Mouse (Mus musculus): Measurements from ENCODE around the gene Disc1. TPM values are rescaled to one million over a fixed set of nuclear protein-coding genes. Genes with fewer than 3 reads are reported as not detected.

Disc1 gene
- polyA plus RNA-seq (2014; fragmentation: Nextera tagmentation; extraction: Ambion mirVana), result 2.4 and 3.8 TPM in 2 replicates

- TF ChIP-seq CTCF (IDR thresholded peaks at IDR 0.05; ENCODE audit: low read depth), result no peak
- Histone ChIP-seq H3K36me3 (ENCODE audit: insufficient read depth) (no peaks in the 10 kb centered on the region), H3K27ac (ENCODE audit: low read depth) (peak within 1 kb of the TSS; percentile 86), H3K4me2 (peak within 1 kb of the TSS; percentile 93), H3K27me3 (ENCODE audit: insufficient read depth, low read length) (peaks cover 10% of the 10 kb centered on the region), H3K4me1 (ENCODE audit: insufficient read depth) (no peaks in the 10 kb centered on the region), H3K4me3 (ENCODE audit: low read depth, low read length) (peak within 1 kb of the TSS; percentile 70), H3K9ac (peak within 1 kb of the TSS; percentile 76), H3K9me3 (ENCODE audit: low read depth, low read length) (no peaks in the 10 kb centered on the region)
- peak; percentile 69 for ATAC-seq (ENCODE audit: insufficient read depth)
- 2% methylated on average over 61 of the region's 65 CpGs for WGBS
- DNase-seq, result peak; percentile 76
These were observed at the start of gene Disc1 for GRCm38 (mm10) chr8:125053505-125054435. TSS of gene Disc1 (plus strand) at chr8:125054195.

GRCm38 (mm10) chr8:125012695-125013627 lies 41.0 kb upstream of the Disc1 start, which contains the start of gene Tsnax:
TSS of gene Tsnax (plus strand) at chr8:125012997.
- Histone ChIP-seq H3K4me1 (ENCODE audit: insufficient read depth) (no peaks in the 10 kb centered on the region), H3K9ac (peak within 1 kb of the TSS; percentile 93), H3K4me3 (ENCODE audit: low read depth, low read length) (peak within 1 kb of the TSS; percentile 99), H3K27me3 (ENCODE audit: insufficient read depth, low read length) (no peaks in the 10 kb centered on the region), H3K36me3 (ENCODE audit: insufficient read depth) (peaks cover 24% of the 10 kb centered on the region), H3K4me2 (peak within 1 kb of the TSS; percentile 80), H3K27ac (ENCODE audit: low read depth) (peak within 1 kb of the TSS; percentile 83), H3K9me3 (ENCODE audit: low read depth, low read length) (no peaks in the 10 kb centered on the region)
- 3% methylated on average over 83 of the region's 84 CpGs for WGBS
- DNase-seq, result peak; percentile 96
- no peak for TF ChIP-seq CTCF (IDR thresholded peaks at IDR 0.05; ENCODE audit: low read depth)
- ATAC-seq (ENCODE audit: insufficient read depth), result peak; percentile 99

GRCm38 (mm10) chr8:125024085-125024484 lies 29.9 kb upstream of the Disc1 start:
- Histone ChIP-seq H3K9ac (no peak overlapping the region), H3K4me3 (ENCODE audit: low read depth, low read length) (no peak overlapping the region), H3K36me3 (ENCODE audit: insufficient read depth) (peaks cover 58% of the 10 kb centered on the region), H3K4me1 (ENCODE audit: insufficient read depth) (no peaks in the 10 kb centered on the region), H3K4me2 (no peak overlapping the region), H3K27ac (ENCODE audit: low read depth) (no peak overlapping the region), H3K27me3 (ENCODE audit: insufficient read depth, low read length) (no peaks in the 10 kb centered on the region), H3K9me3 (ENCODE audit: low read depth, low read length) (no peaks in the 10 kb centered on the region)
- TF ChIP-seq CTCF (IDR thresholded peaks at IDR 0.05; ENCODE audit: low read depth), result no peak
- 86% methylated on average over 8 of the region's 8 CpGs for WGBS
- ATAC-seq (ENCODE audit: insufficient read depth), result no peak
- DNase-seq, result no peak

GRCm38 (mm10) chr8:125027211-125027610 lies 26.8 kb upstream of the Disc1 start:
- peaks cover 82% of the 10 kb centered on the region for H3K36me3 ChIP-seq (ENCODE audit: insufficient read depth)
- no peak for TF ChIP-seq CTCF (IDR thresholded peaks at IDR 0.05; ENCODE audit: low read depth)
- DNase-seq, result no peak
- H3K4me3 ChIP-seq (ENCODE audit: low read depth, low read length), result no peak overlapping the region
- 63% methylated on average over 3 of the region's 3 CpGs for WGBS
- no peaks in the 10 kb centered on the region for H3K9me3 ChIP-seq (ENCODE audit: low read depth, low read length)
- H3K27me3 ChIP-seq (ENCODE audit: insufficient read depth, low read length), result no peaks in the 10 kb centered on the region
- no peak overlapping the region; the same call in 1 of the 2 replicates for H3K9ac ChIP-seq
- no peak overlapping the region for H3K27ac ChIP-seq (ENCODE audit: low read depth)
- no peak for ATAC-seq (ENCODE audit: insufficient read depth)
- H3K4me1 ChIP-seq (ENCODE audit: insufficient read depth), result no peaks in the 10 kb centered on the region
- H3K4me2 ChIP-seq, result no peak overlapping the region

- Histone ChIP-seq H3K27ac (ENCODE audit: low read depth) (no peak overlapping the region), H3K9ac (no peak overlapping the region), H3K4me1 (ENCODE audit: insufficient read depth) (no peaks in the 10 kb centered on the region), H3K4me3 (ENCODE audit: low read depth, low read length) (no peak overlapping the region), H3K36me3 (ENCODE audit: insufficient read depth) (peaks cover 96% of the 10 kb centered on the region), H3K9me3 (ENCODE audit: low read depth, low read length) (no peaks in the 10 kb centered on the region), H3K27me3 (ENCODE audit: insufficient read depth, low read length) (no peaks in the 10 kb centered on the region), H3K4me2 (no peak overlapping the region)
- no peak for DNase-seq
- ATAC-seq (ENCODE audit: insufficient read depth), result no peak
- 85% methylated on average over 5 of the region's 5 CpGs for WGBS
- no peak for TF ChIP-seq CTCF (IDR thresholded peaks at IDR 0.05; ENCODE audit: low read depth)
These were observed 25.2 kb upstream of the Disc1 start for GRCm38 (mm10) chr8:125028841-125029240.

- 72% methylated on average over 5 of the region's 5 CpGs for WGBS
- Histone ChIP-seq H3K4me3 (ENCODE audit: low read depth, low read length) (no peak overlapping the region), H3K9me3 (ENCODE audit: low read depth, low read length) (no peaks in the 10 kb centered on the region), H3K27me3 (ENCODE audit: insufficient read depth, low read length) (no peaks in the 10 kb centered on the region), H3K9ac (no peak overlapping the region), H3K27ac (ENCODE audit: low read depth) (no peak overlapping the region), H3K36me3 (ENCODE audit: insufficient read depth) (peaks cover 89% of the 10 kb centered on the region), H3K4me1 (ENCODE audit: insufficient read depth) (no peaks in the 10 kb centered on the region), H3K4me2 (no peak overlapping the region)
- no peak for TF ChIP-seq CTCF (IDR thresholded peaks at IDR 0.05; ENCODE audit: low read depth)
- ATAC-seq (ENCODE audit: insufficient read depth) (no peak), DNase-seq (no peak)
These were observed 22.7 kb upstream of the Disc1 start for GRCm38 (mm10) chr8:125031276-125031675.
